Mouse (Mus musculus) cerebellum, postnatal 4 days (tissue): ENCODE data around the gene Ptgir.
"Not testable (repeated sequence)": the region's sequence is repeated elsewhere in the genome, so short reads cannot be mapped to it uniquely, and the experiment has no call there.

Experiments used
- DNase-seq, 2 experiments: peaks; one replicate each; pipeline ENCODE4 v3.0.0; 2022; ENCODE audit warnings: low spot score in 2 of 2, mixed read lengths in 1 of 2

The Ptgir gene

GRCm38 (mm10) chr7:16940292-16940691 lies 34.0 kb downstream of the Ptgir start:
- no peak for DNase-seq

DNA sequence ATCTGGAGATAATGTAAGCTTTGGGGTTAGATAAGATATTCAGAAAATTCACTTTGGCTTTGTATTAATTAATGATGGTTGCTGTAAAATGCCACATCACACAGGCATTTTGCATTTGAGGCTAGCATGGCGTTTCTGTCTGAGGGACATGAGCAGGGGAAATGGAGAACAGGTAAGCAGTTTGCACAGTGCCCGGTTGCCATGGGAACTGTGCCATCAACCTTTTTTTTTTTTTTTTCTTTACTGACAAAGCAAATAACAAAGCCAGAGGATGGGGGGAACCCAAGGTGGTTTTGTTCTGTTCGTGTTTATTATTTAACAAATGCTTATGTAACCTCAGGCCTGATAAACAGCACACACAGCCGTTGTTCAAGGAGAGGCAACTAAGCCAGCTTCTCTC lies 36.6 kb downstream of the Ptgir start:
- no peak for DNase-seq

GRCm38 (mm10) chr7:16944061-16944807 lies 37.9 kb downstream of the Ptgir start, which contains the start of gene Pnmal2:
Gene Pnmal2, plus strand, starts transcription at chr7:16944682.
- peak; percentile 88 to 91 for DNase-seq

- no peak for DNase-seq
Observed at GRCm38 (mm10) chr7:16944808-16945315, 38.6 kb downstream of the Ptgir start.

DNA sequence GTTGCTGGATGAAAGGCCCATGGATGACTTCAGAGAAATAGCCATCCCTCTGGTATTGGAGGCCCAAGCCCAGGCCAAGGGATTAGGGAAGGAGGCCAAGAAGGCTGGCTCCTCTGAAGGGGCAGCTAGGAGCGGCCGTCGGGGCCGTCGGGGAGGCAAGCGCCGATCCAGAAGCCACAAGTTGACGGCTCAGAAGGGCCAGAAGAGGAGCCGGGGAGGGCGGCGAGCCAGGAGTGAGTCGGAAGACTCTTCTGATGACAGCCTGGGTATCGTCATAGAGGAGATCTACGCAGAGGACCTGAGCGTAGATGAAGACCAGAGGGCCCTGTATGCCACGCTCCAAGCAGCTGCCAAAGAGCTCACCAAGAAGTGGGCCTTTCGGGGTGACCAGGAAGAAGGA lies 39.1 kb downstream of the Ptgir start:
- peak in 1 of 2 experiments; percentile 46 for DNase-seq

- DNase-seq, result peak in 1 of 2 experiments; percentile 68
Observed at GRCm38 (mm10) chr7:16946441-16947348, 40.4 kb downstream of the Ptgir start.

DNA sequence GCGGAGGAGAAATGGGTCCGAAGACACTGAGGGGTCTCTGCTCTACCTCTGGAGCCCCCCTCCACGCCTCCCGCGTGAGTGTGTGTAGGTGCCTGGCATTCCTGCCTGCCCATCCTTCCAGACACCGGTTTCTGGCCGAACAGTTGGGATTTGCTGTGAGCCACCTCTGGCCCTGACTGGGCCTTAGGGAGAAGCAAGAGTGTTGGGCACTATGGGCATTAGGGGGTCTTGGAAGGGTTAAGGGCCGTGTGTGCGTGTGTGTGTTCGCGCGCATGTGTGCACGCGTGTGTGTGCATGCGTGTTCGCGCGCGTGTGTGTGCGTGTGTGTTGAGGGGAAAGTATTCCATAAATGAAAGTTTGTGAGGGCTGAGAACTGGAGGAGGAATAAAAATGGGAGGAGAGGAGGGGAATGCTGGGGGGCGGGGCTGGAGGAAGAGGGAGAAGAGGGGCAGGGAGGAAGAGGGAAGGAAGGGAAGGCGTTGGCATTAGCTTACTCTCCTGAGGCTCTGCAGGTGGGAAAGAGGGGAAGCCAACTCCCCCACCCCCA lies 41.1 kb downstream of the Ptgir start:
- no peak for DNase-seq

DNA sequence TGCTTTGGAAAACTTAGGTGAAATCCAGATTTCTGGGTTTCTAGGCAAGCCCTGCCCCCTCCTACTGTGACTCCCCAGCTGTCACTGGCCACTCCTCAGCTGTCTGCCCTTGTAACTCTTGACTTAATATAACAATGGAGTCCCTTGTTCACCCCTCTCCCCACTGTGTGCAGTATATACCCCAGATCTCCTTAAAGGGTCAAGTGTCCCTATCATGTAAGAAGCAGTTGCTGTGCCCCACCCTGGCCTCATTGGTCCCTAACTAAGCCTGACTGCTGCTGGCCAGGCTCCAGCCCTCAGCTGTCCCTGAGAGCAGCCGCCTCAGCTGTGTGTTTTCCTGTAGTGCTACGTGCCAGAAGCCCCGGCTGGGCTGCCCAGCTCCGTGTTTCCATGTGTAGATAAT lies 41.7 kb downstream of the Ptgir start:
- peak in 1 of 2 experiments; percentile 72 for DNase-seq

- no peak for DNase-seq
Observed at GRCm38 (mm10) chr7:16948923-16949458, 42.7 kb downstream of the Ptgir start.

DNA sequence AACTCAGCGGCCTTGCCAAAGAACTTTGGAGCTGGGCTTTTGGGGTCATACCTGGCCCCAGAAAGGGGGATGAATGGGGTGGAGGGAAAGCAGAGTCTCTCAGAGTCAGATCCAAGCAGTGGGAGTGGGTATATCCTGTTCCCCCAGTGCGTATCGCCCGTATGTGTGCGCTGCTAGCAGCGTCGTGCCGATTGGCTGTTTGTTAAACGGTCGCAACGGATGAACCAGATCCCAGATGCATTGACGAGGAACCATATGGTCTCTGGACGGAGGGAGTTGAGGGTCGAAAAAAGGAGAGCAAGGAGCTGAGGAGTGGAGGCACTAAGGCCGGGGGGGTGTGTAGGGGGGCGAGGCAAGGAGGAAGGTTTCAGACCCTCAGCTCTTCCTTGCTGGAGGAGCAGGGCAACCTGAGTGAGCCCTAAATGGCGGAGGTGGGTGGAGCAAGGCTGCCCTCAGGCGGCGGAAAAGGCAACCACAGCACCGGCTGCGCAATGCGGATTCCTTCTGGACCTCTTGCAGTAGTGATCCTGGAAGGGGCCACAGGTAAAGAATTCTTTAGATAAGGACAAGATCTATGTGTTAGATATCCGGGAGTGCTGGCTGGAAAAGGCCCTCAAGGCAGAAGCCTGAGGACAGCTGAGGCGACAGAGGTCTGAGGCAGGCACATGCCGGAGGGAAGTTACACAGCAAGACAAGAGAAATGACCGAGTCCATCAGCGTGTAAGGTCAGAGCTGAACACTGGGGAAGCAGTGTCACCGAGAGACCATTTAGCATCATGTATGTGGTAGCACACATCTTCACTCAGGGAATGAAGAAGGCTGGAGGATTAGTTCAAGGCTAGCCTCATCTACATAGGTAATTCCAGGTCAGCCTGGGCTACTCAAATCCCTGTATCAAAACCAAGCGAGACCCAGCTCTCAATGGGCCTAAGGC lies 43.9 kb downstream of the Ptgir start:
- peak; percentile 72 to 89 for DNase-seq

GRCm38 (mm10) chr7:16950861-16951635 lies 44.8 kb downstream of the Ptgir start:
- DNase-seq, result peak; percentile 86 to 87

GRCm38 (mm10) chr7:16953776-16954175 lies 47.5 kb downstream of the Ptgir start:
- DNase-seq, result not testable (repeated sequence)

GRCm38 (mm10) chr7:16955712-16956111 lies 49.4 kb downstream of the Ptgir start:
- no peak for DNase-seq

DNA sequence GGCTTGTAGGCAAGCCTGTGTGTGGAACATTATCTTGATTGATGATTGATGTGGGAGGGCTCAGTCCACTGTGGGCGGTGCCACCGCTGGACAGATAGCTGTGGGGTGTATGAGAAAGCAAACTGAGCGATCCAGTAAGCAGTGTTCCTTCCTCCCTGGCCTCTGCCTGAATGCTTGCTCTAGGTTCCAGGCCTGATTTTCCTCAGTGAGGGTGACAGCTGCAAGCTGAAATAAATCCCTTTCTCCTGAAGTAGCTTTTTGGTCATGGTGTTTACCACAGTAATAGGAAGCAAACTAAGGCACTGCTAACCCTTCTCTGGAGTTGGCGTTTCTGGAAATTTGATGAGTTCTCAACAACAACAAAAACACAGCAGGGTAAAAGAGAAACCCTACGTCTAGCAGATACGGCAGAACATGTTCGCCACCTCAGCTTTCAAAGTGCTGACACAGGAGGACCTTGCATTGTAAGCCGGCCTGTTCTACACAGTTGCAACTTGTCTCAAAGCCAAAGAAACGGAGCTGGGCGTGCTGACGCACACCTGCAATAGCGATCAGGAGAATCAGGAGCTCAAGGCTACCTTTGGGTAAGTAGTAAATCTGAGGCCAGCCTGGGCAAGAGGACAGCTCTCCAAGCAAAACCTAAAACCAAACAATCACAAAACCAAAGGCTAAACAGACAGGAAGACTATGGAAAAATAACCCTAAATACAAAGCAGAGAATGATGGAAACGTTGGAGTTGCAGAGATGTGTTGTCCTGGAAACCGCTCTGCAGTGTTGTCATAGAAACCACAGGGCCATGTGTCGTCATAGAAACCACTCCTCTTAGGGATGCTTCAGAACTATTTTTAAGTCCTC lies 50.3 kb downstream of the Ptgir start:
- no peak for DNase-seq

GRCm38 (mm10) chr7:16959539-16960187 lies 53.4 kb downstream of the Ptgir start, which contains the start of gene Pnmal1:
Gene Pnmal1, plus strand, starts transcription at chr7:16959679.
- DNase-seq, result peak; percentile 76 to 90
